Mouse (Mus musculus) stomach, embryonic 15.5 days (tissue): ENCODE results near the gene Cyp4f14. TPM values are rescaled to one million over a fixed set of nuclear protein-coding genes. Genes with fewer than 3 reads are reported as not detected.

Source experiments
- ATAC-seq: fragments of 200-750 bp; cut with Nextera tagmentation; 2 replicates; pipeline ENCODE4 v1.8.0; 2017; ENCODE audit warnings: low read depth, moderate number of reproducible peaks, moderate TSS enrichment; ENCODE audit not compliant: insufficient read depth, low FRiP score
- H3K27ac ChIP-seq: fragments of 300-500 bp; sonication (generic); 2 replicates; pipeline ENCODE4 v1.5.1; 2015; ENCODE audit warnings: mild to moderate bottlenecking, inconsistent platforms
- H3K27me3 ChIP-seq: fragments of 300-500 bp; sonication (generic); replicated peaks from 2 replicates; pipeline ENCODE4 v1.6.1; 2015; ENCODE audit warnings: inconsistent platforms
- H3K36me3 ChIP-seq: fragments of 300-500 bp; sonication (generic); 2 replicates; pipeline ENCODE4 v1.6.1; 2015; ENCODE audit warnings: inconsistent platforms
- H3K4me1 ChIP-seq: fragments of 300-500 bp; sonication (generic); 2 replicates; pipeline ENCODE4 v1.6.1; 2015; ENCODE audit warnings: inconsistent platforms
- H3K4me2 ChIP-seq: fragments of 300-500 bp; sonication (generic); 2 replicates; pipeline ENCODE4 v1.6.1; 2015; ENCODE audit warnings: mild to moderate bottlenecking, inconsistent platforms
- H3K4me3 ChIP-seq: fragments of 300-500 bp; sonication (generic); replicated peaks from 2 replicates; pipeline ENCODE4 v1.5.1; 2015; ENCODE audit warnings: inconsistent platforms
- H3K9ac ChIP-seq: fragments of 300-500 bp; sonication (generic); 2 replicates; pipeline ENCODE4 v1.6.1; 2015; ENCODE audit warnings: inconsistent platforms
- H3K9me3 ChIP-seq: fragments of 300-500 bp; sonication (generic); 2 replicates; pipeline ENCODE4 v1.6.1; 2016; ENCODE audit warnings: inconsistent platforms
- WGBS: fragments of 180-500 bp; shearing (Covaris S2); methylation state at CpG from one replicate; pipeline ENCODE4 v1.1.7; 2015; 5-methylcytosine and 5-hydroxymethylcytosine counted together
- polyA plus RNA-seq: library from polyadenylated mRNA; unstranded; fragments of >200 nt; fragmentation: Nextera tagmentation; extraction: Ambion mirVana; gene quantifications from 2 replicates; pipeline ENCODE4 v1.2.1, GENCODE M21; 2015

The Cyp4f14 gene
- polyA plus RNA-seq, 1 experiment from 2014 or later: 0.62 TPM

DNA sequence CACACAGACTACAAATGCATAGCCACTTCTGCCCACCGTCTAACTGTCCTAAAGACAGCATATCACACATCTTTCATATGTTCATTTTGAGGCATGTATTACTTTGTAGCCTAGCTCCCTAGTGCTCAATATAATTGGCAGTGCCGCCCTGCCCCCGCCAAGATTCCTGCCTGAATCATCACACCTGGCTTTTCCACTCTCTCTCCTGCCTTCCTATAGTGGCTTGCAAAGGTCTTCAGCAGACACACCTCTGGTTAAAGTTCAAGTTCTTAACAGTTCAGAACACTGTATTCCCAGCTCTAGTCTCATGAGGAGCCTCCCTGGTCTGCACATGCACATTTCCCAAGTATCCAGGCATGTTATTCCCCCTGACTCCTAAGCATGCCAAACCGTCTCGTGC is 10.7 kb upstream of the Cyp4f14 start:
- 78% methylated on average over 5 of the region's 5 CpGs for WGBS
- Histone ChIP-seq H3K4me2 (no peak overlapping the region), H3K9me3 (no peaks in the 10 kb centered on the region), H3K27ac (no peak overlapping the region), H3K36me3 (no peaks in the 10 kb centered on the region), H3K9ac (no peak overlapping the region), H3K4me3 (no peak overlapping the region), H3K4me1 (peaks cover 5% of the 10 kb centered on the region; the same call in 1 of the 2 replicates), H3K27me3 (no peaks in the 10 kb centered on the region)
- ATAC-seq: no peak

GRCm38 (mm10) chr17:32924658-32925312 is 7.6 kb upstream of the Cyp4f14 start:
- Histone ChIP-seq H3K4me1 (peaks cover 5% of the 10 kb centered on the region; the same call in 1 of the 2 replicates), H3K9me3 (no peaks in the 10 kb centered on the region), H3K4me3 (peak overlapping the region; percentile 52), H3K27ac (peak overlapping the region; percentile 61; the same call in 1 of the 2 replicates), H3K4me2 (peak overlapping the region; percentile 86), H3K9ac (peak overlapping the region; percentile 37; the same call in 1 of the 2 replicates), H3K27me3 (no peaks in the 10 kb centered on the region), H3K36me3 (no peaks in the 10 kb centered on the region)
- 11% methylated on average over 32 of the region's 32 CpGs for WGBS
- ATAC-seq: peak; percentile 92

- H3K9me3 ChIP-seq: no peaks in the 10 kb centered on the region
- no peak overlapping the region for H3K4me2 ChIP-seq
- no peaks in the 10 kb centered on the region for H3K27me3 ChIP-seq
- no peak for ATAC-seq
- H3K4me1 ChIP-seq: peaks cover 5% of the 10 kb centered on the region; the same call in 1 of the 2 replicates
- H3K36me3 ChIP-seq: no peaks in the 10 kb centered on the region
- no peak overlapping the region for H3K4me3 ChIP-seq
- H3K9ac ChIP-seq: no peak overlapping the region
- WGBS: 94% methylated on average over 1 of the region's 1 CpGs
- H3K27ac ChIP-seq: no peak overlapping the region
These were observed 6.5 kb upstream of the Cyp4f14 start for GRCm38 (mm10) chr17:32923681-32924080.

GRCm38 (mm10) chr17:32919123-32919522 is 2.0 kb upstream of the Cyp4f14 start:
- Histone ChIP-seq H3K27ac (no peak overlapping the region), H3K4me2 (no peak overlapping the region), H3K9ac (no peak overlapping the region), H3K27me3 (no peaks in the 10 kb centered on the region), H3K36me3 (no peaks in the 10 kb centered on the region), H3K4me1 (no peaks in the 10 kb centered on the region), H3K9me3 (no peaks in the 10 kb centered on the region), H3K4me3 (no peak overlapping the region)
- 51% methylated on average over 2 of the region's 2 CpGs for WGBS
- no peak for ATAC-seq

- ATAC-seq: no peak
- H3K9ac ChIP-seq: no peak overlapping the region
- no peaks in the 10 kb centered on the region for H3K36me3 ChIP-seq
- no peaks in the 10 kb centered on the region for H3K27me3 ChIP-seq
- 74% methylated on average over 1 of the region's 1 CpGs for WGBS
- no peaks in the 10 kb centered on the region for H3K4me1 ChIP-seq
- H3K27ac ChIP-seq: no peak overlapping the region
- H3K4me2 ChIP-seq: no peak overlapping the region
- H3K4me3 ChIP-seq: no peak overlapping the region
- no peaks in the 10 kb centered on the region for H3K9me3 ChIP-seq
These were observed 1.1 kb downstream of the Cyp4f14 start for GRCm38 (mm10) chr17:32916075-32916474.

DNA sequence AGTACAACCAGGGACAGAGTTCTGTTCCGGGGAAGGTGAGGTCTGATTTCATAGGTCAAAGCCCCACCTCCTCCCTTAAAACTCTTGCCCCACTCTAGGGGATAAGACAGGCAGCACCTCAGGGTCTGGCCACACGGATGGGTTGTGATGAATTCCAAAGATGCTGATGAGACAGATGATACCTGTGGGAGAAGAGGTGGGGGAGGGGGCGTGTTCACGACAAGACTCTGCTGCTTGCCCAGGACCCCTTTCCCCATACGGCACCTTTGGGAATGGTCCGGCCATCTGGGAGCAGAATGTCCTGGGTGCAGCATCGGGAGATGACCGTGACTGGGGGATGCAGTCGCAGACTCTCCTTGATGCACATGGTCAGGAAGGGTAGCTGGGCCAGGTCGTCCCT is 11.0 kb downstream of the Cyp4f14 start:
- peaks cover 3% of the 10 kb centered on the region; the same call in 1 of the 2 replicates for H3K4me1 ChIP-seq
- no peak for ATAC-seq

DNA sequence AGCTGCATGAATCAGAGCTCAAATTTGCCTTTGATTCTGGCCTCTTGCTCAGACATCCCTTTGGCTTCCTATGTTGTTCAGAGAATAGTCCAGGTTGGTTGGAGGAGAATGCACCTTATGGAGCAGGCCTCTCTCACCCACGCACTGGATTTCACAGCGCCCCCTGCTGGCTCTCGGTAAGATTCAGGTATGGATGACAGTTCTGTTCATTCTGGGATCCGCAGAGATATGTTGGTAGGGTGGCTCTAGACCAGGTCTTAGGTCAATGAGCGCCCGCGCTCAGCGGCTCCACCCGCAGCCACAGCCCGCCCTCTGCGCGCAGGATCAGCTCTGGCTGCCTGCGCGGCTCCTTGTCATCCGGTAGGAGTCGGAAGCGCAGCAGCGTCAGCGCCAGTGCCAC is 11.9 kb downstream of the Cyp4f14 start:
- Histone ChIP-seq H3K4me3 (0 out of 2 replicates have a peak overlapping the region, but pooled peaks have one; percentile 16), H3K36me3 (no peaks in the 10 kb centered on the region), H3K27ac (no peak overlapping the region), H3K27me3 (no peaks in the 10 kb centered on the region), H3K4me2 (peak overlapping the region; percentile 37), H3K9ac (no peak overlapping the region), H3K4me1 (peaks cover 3% of the 10 kb centered on the region; the same call in 1 of the 2 replicates), H3K9me3 (no peaks in the 10 kb centered on the region)
- 11% methylated on average over 19 of the region's 19 CpGs for WGBS
- ATAC-seq: no peak

More for the DNA sequence above, 11.0 kb downstream of the Cyp4f14 start:
- H3K4me2 ChIP-seq: no peak overlapping the region
- H3K4me3 ChIP-seq: no peak overlapping the region
- WGBS: 75% methylated on average over 10 of the region's 10 CpGs
- no peaks in the 10 kb centered on the region for H3K27me3 ChIP-seq
- H3K9ac ChIP-seq: no peak overlapping the region
- no peaks in the 10 kb centered on the region for H3K9me3 ChIP-seq
- H3K27ac ChIP-seq: no peak overlapping the region
- H3K36me3 ChIP-seq: no peaks in the 10 kb centered on the region

DNA sequence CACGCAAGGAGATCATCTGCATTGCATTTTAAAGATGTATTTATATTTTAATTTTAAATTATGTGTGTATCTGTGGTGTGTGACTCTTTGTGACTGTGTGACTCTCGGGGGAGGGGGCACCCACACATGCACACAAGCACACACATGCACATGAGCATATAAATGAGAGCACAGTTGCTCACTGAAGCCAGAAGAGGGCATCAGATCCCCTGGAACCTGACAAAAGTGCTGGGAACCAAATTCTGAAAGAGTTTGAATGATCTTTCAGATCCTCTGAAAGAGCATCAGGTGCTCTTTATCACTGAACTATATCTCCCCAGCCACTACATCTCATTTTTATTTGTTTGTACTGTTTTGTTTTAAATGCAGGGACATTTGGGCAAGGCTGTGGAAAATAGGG is 12.7 kb downstream of the Cyp4f14 start:
- no peak overlapping the region for H3K9ac ChIP-seq
- 74% methylated on average over 2 of the region's 2 CpGs for WGBS
- H3K4me2 ChIP-seq: no peak overlapping the region
- no peak for ATAC-seq
- H3K36me3 ChIP-seq: no peaks in the 10 kb centered on the region
- no peak overlapping the region for H3K27ac ChIP-seq
- peaks cover 3% of the 10 kb centered on the region; the same call in 1 of the 2 replicates for H3K4me1 ChIP-seq
- H3K9me3 ChIP-seq: no peaks in the 10 kb centered on the region
- H3K4me3 ChIP-seq: no peak overlapping the region
- no peaks in the 10 kb centered on the region for H3K27me3 ChIP-seq

- no peaks in the 10 kb centered on the region for H3K36me3 ChIP-seq
- H3K4me3 ChIP-seq: no peak overlapping the region
- WGBS: 62% methylated on average over 1 of the region's 1 CpGs
- no peaks in the 10 kb centered on the region for H3K9me3 ChIP-seq
- peaks cover 3% of the 10 kb centered on the region; the same call in 1 of the 2 replicates for H3K4me1 ChIP-seq
- H3K27me3 ChIP-seq: no peaks in the 10 kb centered on the region
- no peak overlapping the region for H3K9ac ChIP-seq
- no peak overlapping the region for H3K27ac ChIP-seq
- ATAC-seq: no peak
- no peak overlapping the region for H3K4me2 ChIP-seq
These were observed 15.2 kb downstream of the Cyp4f14 start for GRCm38 (mm10) chr17:32901751-32902525.

GRCm38 (mm10) chr17:32895421-32895820 is 21.7 kb downstream of the Cyp4f14 start:
- Histone ChIP-seq H3K9ac (no peak overlapping the region), H3K9me3 (no peaks in the 10 kb centered on the region), H3K36me3 (no peaks in the 10 kb centered on the region), H3K4me2 (no peak overlapping the region), H3K4me1 (peaks cover 4% of the 10 kb centered on the region), H3K27ac (no peak overlapping the region), H3K27me3 (no peaks in the 10 kb centered on the region), H3K4me3 (no peak overlapping the region)
- WGBS: 76% methylated on average over 4 of the region's 4 CpGs
- no peak for ATAC-seq

- ATAC-seq: no peak
- Histone ChIP-seq H3K36me3 (no peaks in the 10 kb centered on the region), H3K9ac (no peak overlapping the region), H3K27ac (no peak overlapping the region), H3K9me3 (no peaks in the 10 kb centered on the region), H3K27me3 (no peaks in the 10 kb centered on the region), H3K4me1 (peaks cover 9% of the 10 kb centered on the region), H3K4me2 (no peak overlapping the region), H3K4me3 (no peak overlapping the region)
- WGBS: 83% methylated on average over 3 of the region's 3 CpGs
These were observed 23.2 kb downstream of the Cyp4f14 start for GRCm38 (mm10) chr17:32893901-32894300.
